8 mouse cellular contexts compared by ENCODE assay signal in the genomic region with DNA sequence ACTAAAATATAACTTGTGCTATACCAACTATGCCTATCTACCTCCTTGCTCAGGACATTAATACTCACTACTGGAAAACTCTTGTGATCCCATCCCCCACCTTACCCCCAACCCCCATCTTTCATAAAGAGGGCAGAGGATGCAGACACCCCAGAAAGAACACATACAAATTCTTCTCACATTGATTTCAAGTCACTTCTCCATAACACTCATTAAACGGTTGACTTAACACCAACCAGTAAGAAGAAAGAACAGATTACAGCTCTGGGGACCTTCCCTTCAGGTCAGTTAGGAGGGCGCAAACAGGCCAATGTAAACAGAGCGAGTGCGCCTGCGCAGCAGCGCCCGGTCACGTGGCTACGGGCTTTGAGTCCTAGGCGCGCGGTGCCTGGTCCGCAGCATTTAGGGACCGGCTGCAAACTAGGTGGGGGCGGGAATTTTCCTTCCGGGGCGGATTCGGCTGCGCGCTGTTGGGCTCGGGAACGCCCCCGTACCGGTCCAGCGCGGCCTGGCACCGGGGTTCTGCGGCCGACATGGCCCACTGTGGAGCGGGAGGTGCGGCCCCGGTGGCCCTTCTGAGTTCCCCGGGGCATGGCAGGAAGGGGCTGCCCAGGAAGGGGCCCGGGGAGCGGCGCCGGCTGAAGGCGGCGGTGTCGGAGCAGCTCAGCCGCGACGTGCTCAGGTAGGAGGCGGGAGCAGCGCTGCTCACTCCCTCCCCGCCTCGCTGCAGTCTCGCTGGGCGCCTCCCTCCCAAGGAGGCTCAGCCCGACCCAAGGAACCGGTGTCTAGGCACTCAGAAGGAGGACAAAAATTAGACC. TPM values are rescaled to one million over a fixed set of nuclear protein-coding genes. Genes with fewer than 3 reads are reported as not detected.
A peak's percentile ranks its signal among the peaks of the same experiment; 100 is the strongest.
DNase-seq lines count a peak whose midpoint lies in the region; ATAC-seq and TF ChIP-seq lines count a peak whose summit lies in the region.

Gene Btbd8, plus strand, starts transcription at position 534 of the 818 bp plus-strand sequence.

- TF ChIP-seq CTCF in hindbrain, postnatal 0 days (IDR thresholded peaks at IDR 0.05; ENCODE audit: low read depth), result no peak
- TF ChIP-seq CTCF in left cerebral cortex, adult 2 months (IDR thresholded peaks at IDR 0.05), result no peak

- H3K27me3 ChIP-seq in hindbrain, postnatal 0 days (ENCODE audit: insufficient read depth, low read length), result no peaks in the 10 kb centered on the region

- H3K9me3 ChIP-seq in hindbrain, postnatal 0 days (ENCODE audit: low read length), result no peaks in the 10 kb centered on the region

- DNase-seq in T-cell, adult 2 months (ENCODE audit: low spot score), result peak; percentile 90
- DNase-seq in cerebellum, postnatal 36 days, result peak; percentile 97
- peak; percentile 95 for DNase-seq in gastrocnemius, adult 18-20 months (ENCODE audit: low spot score)
- DNase-seq in hindbrain, postnatal 0 days (ENCODE audit: low spot score), result peak; percentile 98
- peak; percentile 92 for DNase-seq in left cerebral cortex, adult 2 months (ENCODE audit: extremely low spot score in 1 of 2, low spot score in 2 of 2)
- peak; percentile 90 to 91 for DNase-seq in right cerebral cortex, adult 2 months (ENCODE audit: low spot score in 2 of 2)
- DNase-seq in urinary bladder, postnatal 14 days (ENCODE audit: low spot score), result peak; percentile 91

- H3K36me3 ChIP-seq in hindbrain, postnatal 0 days (ENCODE audit: insufficient read depth, low read length), result no peaks in the 10 kb centered on the region

- peak within 1 kb of the TSS; percentile 89 for H3K4me3 ChIP-seq in hindbrain, postnatal 0 days (ENCODE audit: low read length)
- peak within 1 kb of the TSS; percentile 93 for H3K4me3 ChIP-seq in left cerebral cortex, adult 2 months

- H3K4me1 ChIP-seq in hindbrain, postnatal 0 days (ENCODE audit: insufficient read depth, low read length), result no peaks in the 10 kb centered on the region

- H3K4me2 ChIP-seq in hindbrain, postnatal 0 days (ENCODE audit: low read depth, low read length), result peak within 1 kb of the TSS; percentile 62

- intact Hi-C loops in left cerebral cortex, adult 2 months (cut with DNase I), result loop anchor here (2.0 to 5.0 kb wide), 3 partner anchors 33 to 160 kb away; partner anchors contain the start of genes Glmn and Rpap2

- H3K9ac ChIP-seq in hindbrain, postnatal 0 days (replicated peaks; ENCODE audit: low read length), result peak within 1 kb of the TSS; percentile 93

- peak within 1 kb of the TSS; percentile 91 for H3K27ac ChIP-seq in hindbrain, postnatal 0 days
- H3K27ac ChIP-seq in left cerebral cortex, adult 2 months, result peak within 1 kb of the TSS; percentile 98

- under 1% methylated on average over 47 of the region's 51 CpGs for WGBS in hindbrain, postnatal 0 days

- peak; percentile 96 for ATAC-seq in hindbrain, postnatal 0 days
- peak; percentile 90 for ATAC-seq in megakaryocyte, adult 5-6 weeks (ENCODE audit: poor library complexity, severe bottlenecking)

RNA-seq across cellular contexts. Expression of gene Btbd8, which starts in this region (rescaled TPM):
- total RNA-seq in gastrocnemius, adult 18-20 months (2021), result 1 to 10 TPM; 6.8 to 7.4 TPM
- total RNA-seq in hindbrain, postnatal 0 days (2014; rRNA removed), result 26.5 and 28.8 TPM in 2 replicates
- 22.4 and 23.0 TPM in 2 replicates for polyA plus RNA-seq in hindbrain, postnatal 0 days (2015; fragmentation: Nextera tagmentation; extraction: Ambion mirVana)
- 100 to 1,000 TPM; 161 to 177 TPM for total RNA-seq in left cerebral cortex, adult 2 months (2021)
- 1.7 and 2.7 TPM in 2 replicates for total RNA-seq in megakaryocyte, adult 5-6 weeks (2015)
- total RNA-seq in megakaryocyte, adult 5-6 weeks (2017), result 0.99 and 2.0 TPM in 2 replicates

Comparison
In these comparisons a context has a peak if more than half of its experiments do, and no peak if none do; other contexts are left out.
1. Peak in every context shown above with its lines: DNase-seq, ATAC-seq, H3K4me3 ChIP-seq and H3K27ac ChIP-seq.